Mouse (Mus musculus): ENCODE results near the gene Wasf3. TPM values are rescaled to one million over a fixed set of nuclear protein-coding genes. Genes with fewer than 3 reads are reported as not detected.

Gene Wasf3
- 0.05 TPM in 2 replicates for polyA plus RNA-seq (2012; rRNA removed)

DNA sequence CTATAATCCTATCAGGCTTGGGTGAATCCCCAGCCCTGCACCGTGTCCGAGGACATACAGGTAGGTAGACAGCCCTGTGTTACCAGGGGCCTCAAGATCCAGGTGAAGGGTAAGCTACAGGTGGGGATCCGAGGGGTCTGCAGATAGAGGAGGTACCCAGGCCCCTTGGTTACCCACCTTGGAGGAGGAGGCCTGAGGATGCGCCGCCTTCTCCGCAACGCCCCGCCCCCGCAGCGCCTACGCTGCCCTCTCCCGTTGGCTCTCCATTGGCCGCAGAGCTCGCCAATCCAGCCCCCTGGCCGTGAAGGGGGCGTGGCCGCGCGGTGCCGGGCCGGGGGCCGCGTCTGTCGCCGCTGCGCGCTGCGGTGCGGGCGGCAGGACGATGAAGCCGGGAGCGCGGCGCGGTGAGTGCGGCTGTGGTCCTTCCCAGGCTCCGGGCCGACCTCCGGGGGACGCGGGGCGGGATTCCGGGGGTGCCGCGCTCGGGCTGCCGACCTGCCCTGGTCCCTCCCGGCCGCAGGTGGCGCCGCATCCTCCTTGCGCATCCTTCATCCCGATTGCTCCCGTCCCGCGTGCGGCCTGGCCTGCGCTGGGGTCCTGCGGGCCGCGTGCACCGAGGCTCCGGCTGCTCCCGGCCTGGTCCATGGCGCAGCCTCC lies at the start of gene Wasf3:
Wasf3 (plus strand) TSS at position 51 of the 657 bp plus-strand sequence.

DNA sequence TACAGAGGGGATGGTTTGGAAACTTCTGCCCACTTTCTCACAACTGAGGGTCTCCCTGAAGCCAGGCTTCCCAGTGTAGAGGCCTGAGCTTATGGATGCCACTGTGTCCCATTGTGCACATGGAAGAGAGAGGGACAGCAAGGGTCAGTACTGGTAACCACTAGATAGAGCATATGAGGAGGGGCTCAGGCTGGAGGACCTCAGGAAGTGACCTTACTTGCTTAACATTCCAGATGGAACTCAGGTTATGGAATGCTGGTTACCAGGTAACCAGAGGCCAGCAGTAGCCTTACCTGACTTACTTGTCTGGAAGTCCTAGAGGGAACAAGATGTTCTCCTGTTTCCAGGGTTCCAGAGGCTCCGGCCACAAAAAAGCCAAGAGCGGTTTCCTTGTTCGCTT lies 96.9 kb downstream of the Wasf3 start, which contains the start of gene Gm6408:
Gm6408 (plus strand) TSS at position 301 of the 400 bp plus-strand sequence.

DNA sequence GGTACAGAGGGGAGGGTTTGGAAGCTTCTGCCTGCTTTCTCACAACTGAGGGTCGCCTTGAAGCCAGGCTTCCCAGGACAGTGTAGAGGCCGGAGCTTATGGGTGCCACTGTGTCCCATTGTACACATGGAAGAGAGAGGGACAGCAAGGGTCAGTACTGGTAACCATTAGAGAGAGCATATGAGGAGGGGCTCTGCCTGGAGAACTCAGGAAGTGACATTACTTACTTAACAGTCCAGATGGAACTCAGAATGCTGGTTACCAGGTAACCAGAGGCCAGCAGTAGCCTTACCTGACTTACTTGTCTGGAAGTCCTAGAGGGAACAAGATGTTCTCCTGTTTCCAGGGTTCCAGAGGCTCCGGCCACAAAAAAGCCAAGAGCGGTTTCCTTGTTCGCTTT lies 106.3 kb downstream of the Wasf3 start, which contains the start of gene Gm6370:
Gm6370 (plus strand) TSS at position 301 of the 400 bp plus-strand sequence.

DNA sequence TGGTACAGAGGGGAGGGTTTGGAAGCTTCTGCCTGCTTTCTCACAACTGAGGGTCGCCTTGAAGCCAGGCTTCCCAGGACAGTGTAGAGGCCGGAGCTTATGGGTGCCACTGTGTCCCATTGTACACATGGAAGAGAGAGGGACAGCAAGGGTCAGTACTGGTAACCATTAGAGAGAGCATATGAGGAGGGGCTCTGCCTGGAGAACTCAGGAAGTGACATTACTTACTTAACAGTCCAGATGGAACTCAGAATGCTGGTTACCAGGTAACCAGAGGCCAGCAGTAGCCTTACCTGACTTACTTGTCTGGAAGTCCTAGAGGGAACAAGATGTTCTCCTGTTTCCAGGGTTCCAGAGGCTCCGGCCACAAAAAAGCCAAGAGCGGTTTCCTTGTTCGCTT lies 117.3 kb downstream of the Wasf3 start, which contains the start of gene 4930449I24Rik:
4930449I24Rik (plus strand) TSS at position 301 of the 400 bp plus-strand sequence.

DNA sequence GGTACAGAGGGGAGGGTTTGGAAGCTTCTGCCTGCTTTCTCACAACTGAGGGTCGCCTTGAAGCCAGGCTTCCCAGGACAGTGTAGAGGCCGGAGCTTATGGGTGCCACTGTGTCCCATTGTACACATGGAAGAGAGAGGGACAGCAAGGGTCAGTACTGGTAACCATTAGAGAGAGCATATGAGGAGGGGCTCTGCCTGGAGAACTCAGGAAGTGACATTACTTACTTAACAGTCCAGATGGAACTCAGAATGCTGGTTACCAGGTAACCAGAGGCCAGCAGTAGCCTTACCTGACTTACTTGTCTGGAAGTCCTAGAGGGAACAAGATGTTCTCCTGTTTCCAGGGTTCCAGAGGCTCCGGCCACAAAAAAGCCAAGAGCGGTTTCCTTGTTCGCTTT lies 129.0 kb downstream of the Wasf3 start, which contains the start of gene Gm3402:
Gm3402 (plus strand) TSS at position 301 of the 400 bp plus-strand sequence.

Other genes with a start within 250 kb of the Wasf3 start
- gene Gm5565, start 224.4 kb upstream of the Wasf3 start, polyA plus RNA-seq (2012; rRNA removed): not detected in 2 replicates
- gene Gm6309, start 214.3 kb upstream of the Wasf3 start, polyA plus RNA-seq (2012; rRNA removed): not detected in 2 replicates
- 0.18 and 0.26 TPM in 2 replicates for gene 1700001J03Rik, start 199.7 kb upstream of the Wasf3 start, polyA plus RNA-seq (2012; rRNA removed)
- gene Rnf6, start 163.4 kb upstream of the Wasf3 start, polyA plus RNA-seq (2012; rRNA removed): 16.2 and 17.1 TPM in 2 replicates
- gene Cdk8, start 153.8 kb upstream of the Wasf3 start, polyA plus RNA-seq (2012; rRNA removed): 31.9 and 37.3 TPM in 2 replicates
- not detected in 2 replicates for gene Gm6408, start 97.0 kb downstream of the Wasf3 start, polyA plus RNA-seq (2012; rRNA removed)
- gene Gm6370, start 106.4 kb downstream of the Wasf3 start, polyA plus RNA-seq (2012; rRNA removed): not detected in 2 replicates
- not detected in 2 replicates for gene 4930449I24Rik, start 117.4 kb downstream of the Wasf3 start, polyA plus RNA-seq (2012; rRNA removed)
- gene Gm3402, start 129.1 kb downstream of the Wasf3 start, polyA plus RNA-seq (2012; rRNA removed): not detected in 2 replicates
- not detected in 2 replicates for gene Gm3404, start 140.8 kb downstream of the Wasf3 start, polyA plus RNA-seq (2012; rRNA removed)
- not detected in 2 replicates for gene Gm3409, start 152.7 kb downstream of the Wasf3 start, polyA plus RNA-seq (2012; rRNA removed)
- not detected in 2 replicates for gene Gm3415, start 171.2 kb downstream of the Wasf3 start, polyA plus RNA-seq (2012; rRNA removed)
- 2.2 TPM in 2 replicates for gene Gpr12, start 200.3 kb downstream of the Wasf3 start, polyA plus RNA-seq (2012; rRNA removed)